Mouse (Mus musculus) CH12.LX (cell line): Measurements from ENCODE around the gene Sowahb.

ENCODE experiments used
- CTCF ChIP-seq, 2 experiments: IDR thresholded peaks in 1 of 2; conservative IDR thresholded peaks in 1 of 2; 2 replicates each; pipeline ENCODE4 v1.5.1; 2011 to 2012; ENCODE audit warnings: low read depth in 2 of 2, low read length in 2 of 2, improper control_type of control experiment in 1 of 2, inconsistent platforms in 1 of 2, mild to moderate bottlenecking in 1 of 2, moderate library complexity in 1 of 2
- E2F4 ChIP-seq: IDR thresholded peaks from 2 replicates; pipeline ENCODE4 v1.6.1; 2011; ENCODE audit warnings: low read depth, low read length, improper control_type of control experiment; ENCODE audit not compliant: insufficient replicate concordance
- KAT2A ChIP-seq: IDR thresholded peaks from 2 replicates; pipeline ENCODE4 v1.6.1; 2012; ENCODE audit warnings: low read length, improper control_type of control experiment, inconsistent platforms; ENCODE audit not compliant: insufficient replicate concordance
- POLR2A ChIP-seq: IDR thresholded peaks from 2 replicates; pipeline ENCODE4 v1.6.1; 2011; ENCODE audit warnings: low read depth, mild to moderate bottlenecking, improper control_type of control experiment, low read length
- SMC3 ChIP-seq: IDR thresholded peaks from 2 replicates; pipeline ENCODE4 v1.6.1; 2011; ENCODE audit warnings: low read depth, low read length, improper control_type of control experiment
- TBP ChIP-seq: conservative IDR thresholded peaks from 2 replicates; pipeline ENCODE4 v1.6.1; 2011; ENCODE audit warnings: low read depth, low read length, improper control_type of control experiment
- USF2 ChIP-seq: conservative IDR thresholded peaks from 2 replicates; pipeline ENCODE4 v1.6.1; 2011; ENCODE audit warnings: low read depth, low read length, improper control_type of control experiment

DNA sequence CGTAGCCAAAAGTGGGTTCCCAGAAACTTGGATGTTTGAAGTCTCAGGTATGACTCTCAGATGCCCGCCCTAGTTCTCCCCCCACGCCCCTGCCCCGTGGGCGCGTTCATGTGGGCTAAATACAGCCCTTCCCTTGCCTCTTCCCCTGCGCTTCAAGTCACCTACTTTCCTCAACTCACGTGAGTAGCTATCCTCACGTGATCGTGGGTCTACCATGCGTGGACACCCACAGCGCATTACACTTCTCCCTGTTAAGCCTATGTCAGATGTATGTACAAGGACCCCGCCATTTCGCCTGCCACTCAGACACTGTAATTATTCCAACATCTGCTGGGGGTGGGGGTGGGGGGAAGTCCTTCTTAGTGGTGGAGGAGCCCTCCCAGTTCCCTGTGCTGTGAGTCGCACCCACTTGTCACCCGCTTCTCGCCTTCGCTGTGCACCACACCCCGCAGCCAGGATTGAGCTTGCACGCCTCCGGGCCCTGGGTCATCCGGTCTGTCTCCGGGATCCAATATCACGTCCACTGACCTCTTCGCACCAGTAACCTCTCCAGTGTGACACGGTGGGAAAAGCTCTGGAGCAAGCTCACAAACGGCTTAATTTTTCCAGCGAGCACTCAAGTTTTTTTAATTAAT is 47.4 kb upstream of the Sowahb start:
- TF ChIP-seq TBP: no peak
- TF ChIP-seq CTCF (conservative IDR thresholded peaks at IDR 0.05 in 1 of 2, IDR thresholded peaks at IDR 0.05 in 1 of 2; ENCODE audit: low read depth in 2 of 2, low read length in 2 of 2): no peak
- TF ChIP-seq POLR2A: no peak
- TF ChIP-seq KAT2A: 0 out of 2 replicates have a peak, but pooled peaks have one; percentile 15
- no peak for TF ChIP-seq USF2
- TF ChIP-seq SMC3: no peak
- TF ChIP-seq E2F4: no peak
